ENCODE assay signal across 8 mouse cellular contexts in the genomic region with DNA sequence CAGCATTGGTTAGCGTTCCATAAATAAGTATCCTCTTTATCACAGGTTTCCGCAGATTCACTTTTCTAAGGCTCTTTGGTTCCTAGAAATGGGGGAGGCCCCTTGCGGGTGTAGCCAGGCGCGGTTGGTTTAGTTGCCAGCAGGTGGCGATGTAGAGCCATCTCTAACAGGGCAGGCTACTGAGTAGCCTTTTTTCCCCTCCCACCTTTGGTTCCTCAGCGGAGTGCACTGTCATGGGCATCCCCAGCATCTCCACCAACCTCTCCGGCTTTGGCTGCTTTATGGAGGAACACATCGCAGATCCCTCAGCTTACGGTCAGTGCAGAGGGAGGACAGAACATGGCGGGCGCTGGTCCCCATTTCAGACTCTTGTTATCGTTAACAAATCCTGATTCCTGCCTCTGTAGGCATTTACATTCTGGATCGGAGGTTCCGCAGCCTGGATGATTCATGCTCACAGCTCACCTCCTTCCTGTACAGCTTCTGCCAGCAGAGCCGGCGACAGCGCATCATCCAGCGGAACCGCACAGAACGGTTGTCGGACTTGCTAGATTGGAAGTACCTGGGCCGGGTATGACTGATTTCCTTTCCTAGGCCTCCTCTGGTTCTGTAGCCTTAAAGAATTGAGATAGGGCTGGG. TPM values are rescaled to one million over a fixed set of nuclear protein-coding genes. Genes with fewer than 3 reads are reported as not detected.
DNase-seq lines count a peak whose midpoint lies in the region; ATAC-seq and TF ChIP-seq lines count a peak whose summit lies in the region.

No protein-coding gene starts in this region.

- no peak overlapping the region for H3K4me2 ChIP-seq in kidney, embryonic 14.5 days (replicated peaks; ENCODE audit: low read depth, low read length)
- no peak overlapping the region for H3K4me2 ChIP-seq in limb, embryonic 14.5 days (replicated peaks; ENCODE audit: low read depth, low read length, severe bottlenecking)
- H3K4me2 ChIP-seq in midbrain, embryonic 16.5 days (ENCODE audit: low read length): no peak overlapping the region

- no peak overlapping the region for H3ac ChIP-seq in C2C12 (ENCODE audit: control insufficient read depth, insufficient read length, low read depth)

- WGBS in bone marrow, adult 2 months: 59% methylated on average over 23 of the region's 23 CpGs
- WGBS in heart, embryonic 10.5 days: 52% methylated on average over 23 of the region's 23 CpGs
- WGBS in kidney, embryonic 14.5 days: 52% methylated on average over 23 of the region's 23 CpGs
- 54% methylated on average over 23 of the region's 23 CpGs for WGBS in limb, embryonic 14.5 days
- 52% methylated on average over 23 of the region's 23 CpGs for whole genome bisulfite sequencing in midbrain, embryonic 16.5 days

- no peaks in the 10 kb centered on the region for H3K4me1 ChIP-seq in bone marrow, adult 2 months (ENCODE audit: control insufficient read depth, insufficient read depth, low read length)
- no peaks in the 10 kb centered on the region for H3K4me1 ChIP-seq in embryonic fibroblast, embryonic 13.5 days (ENCODE audit: control insufficient read depth, insufficient read depth, low read length)
- H3K4me1 ChIP-seq in heart, embryonic 10.5 days: peaks cover 14% of the 10 kb centered on the region; the same call in 1 of the 2 replicates
- 0 out of 2 replicates have a peak, but pooled peaks cover 3% of the 10 kb centered on the region for H3K4me1 ChIP-seq in kidney, embryonic 14.5 days (ENCODE audit: control insufficient read depth, insufficient read depth, low read length)
- 0 out of 2 replicates have a peak, but pooled peaks cover under 1% of the 10 kb centered on the region for H3K4me1 ChIP-seq in limb, embryonic 14.5 days (ENCODE audit: control insufficient read depth, insufficient read depth, low read length)
- no peaks in the 10 kb centered on the region for H3K4me1 ChIP-seq in midbrain, embryonic 16.5 days (ENCODE audit: control insufficient read depth, insufficient read depth, low read length)

- DNase-seq in heart, embryonic 10.5 days (ENCODE audit: low spot score): peak; percentile 92
- DNase-seq in limb, embryonic 14.5 days (ENCODE audit: low spot score): peak; percentile 78
- peak; percentile 85 to 95 for DNase-seq in spleen, postnatal 4 days (ENCODE audit: low spot score in 2 of 2)

- no peak overlapping the region for H3K9ac ChIP-seq in kidney, embryonic 14.5 days (ENCODE audit: low read depth, low read length)
- no peak overlapping the region for H3K9ac ChIP-seq in limb, embryonic 14.5 days (ENCODE audit: low read depth, low read length, severe bottlenecking)
- H3K9ac ChIP-seq in midbrain, embryonic 16.5 days (ENCODE audit: low read depth, low read length): no peak overlapping the region

- no peaks in the 10 kb centered on the region for H3K9me3 ChIP-seq in heart, embryonic 10.5 days
- H3K9me3 ChIP-seq in kidney, embryonic 14.5 days (ENCODE audit: control insufficient read depth, low read length): no peaks in the 10 kb centered on the region
- H3K9me3 ChIP-seq in limb, embryonic 14.5 days (ENCODE audit: control insufficient read depth, low read length): no peaks in the 10 kb centered on the region
- H3K9me3 ChIP-seq in midbrain, embryonic 16.5 days (replicated peaks; ENCODE audit: control insufficient read depth, low read length, poor library complexity, severe bottlenecking): no peaks in the 10 kb centered on the region

- H3K79me3 ChIP-seq in C2C12 (ENCODE audit: low read depth): no peaks in the 10 kb centered on the region

- H3K36me3 ChIP-seq in C2C12 (ENCODE audit: control insufficient read depth, insufficient read depth): peaks cover 18% of the 10 kb centered on the region
- peaks cover 79% of the 10 kb centered on the region for H3K36me3 ChIP-seq in heart, embryonic 10.5 days
- H3K36me3 ChIP-seq in kidney, embryonic 14.5 days (ENCODE audit: control insufficient read depth, insufficient read depth, low read length): peaks cover 54% of the 10 kb centered on the region
- peaks cover 60% of the 10 kb centered on the region for H3K36me3 ChIP-seq in limb, embryonic 14.5 days (ENCODE audit: control insufficient read depth, insufficient read depth, low read length)
- H3K36me3 ChIP-seq in midbrain, embryonic 16.5 days (ENCODE audit: control insufficient read depth, insufficient read depth, low read length): peaks cover 14% of the 10 kb centered on the region

- no peaks in the 10 kb centered on the region for H3K27me3 ChIP-seq in C2C12 (ENCODE audit: control insufficient read depth, insufficient read depth, insufficient read length)
- no peaks in the 10 kb centered on the region for H3K27me3 ChIP-seq in heart, embryonic 10.5 days (ENCODE audit: insufficient read depth, poor library complexity, severe bottlenecking)
- no peaks in the 10 kb centered on the region for H3K27me3 ChIP-seq in kidney, embryonic 14.5 days (ENCODE audit: control insufficient read depth, insufficient read depth, low read length)
- H3K27me3 ChIP-seq in limb, embryonic 14.5 days (ENCODE audit: control insufficient read depth, insufficient read depth, low read length): no peaks in the 10 kb centered on the region
- no peaks in the 10 kb centered on the region for H3K27me3 ChIP-seq in midbrain, embryonic 16.5 days (ENCODE audit: control insufficient read depth, insufficient read depth, low read depth, low read length)

- no peak overlapping the region for H3K27ac ChIP-seq in bone marrow, adult 2 months (ENCODE audit: control insufficient read depth, insufficient read depth, low read depth, low read length, poor library complexity)
- H3K27ac ChIP-seq in embryonic fibroblast, embryonic 13.5 days (ENCODE audit: insufficient read depth, low read length): no peak overlapping the region
- H3K27ac ChIP-seq in heart, embryonic 10.5 days: no peak overlapping the region
- no peak overlapping the region for H3K27ac ChIP-seq in kidney, embryonic 14.5 days (ENCODE audit: low read depth, low read length)
- H3K27ac ChIP-seq in limb, embryonic 14.5 days (replicated peaks; ENCODE audit: low read depth, low read length): no peak overlapping the region
- no peak overlapping the region for H3K27ac ChIP-seq in midbrain, embryonic 16.5 days (ENCODE audit: low read length)

- H3K4me3 ChIP-seq in C2C12 (ENCODE audit: insufficient read depth, poor library complexity, severe bottlenecking): no peak overlapping the region
- H3K4me3 ChIP-seq in bone marrow, adult 2 months (replicated peaks; ENCODE audit: control insufficient read depth, low read depth, low read length): no peak overlapping the region
- no peak overlapping the region for H3K4me3 ChIP-seq in embryonic fibroblast, embryonic 13.5 days (ENCODE audit: insufficient read depth, low read length)
- no peak overlapping the region for H3K4me3 ChIP-seq in heart, embryonic 10.5 days
- no peak overlapping the region for H3K4me3 ChIP-seq in kidney, embryonic 14.5 days (ENCODE audit: low read length)
- H3K4me3 ChIP-seq in limb, embryonic 14.5 days (replicated peaks; ENCODE audit: low read length): no peak overlapping the region
- H3K4me3 ChIP-seq in midbrain, embryonic 16.5 days (ENCODE audit: low read depth, low read length): no peak overlapping the region

- H3K79me2 ChIP-seq in C2C12 (ENCODE audit: control insufficient read depth, insufficient read depth): no peaks in the 10 kb centered on the region

- peak; percentile 65 for ATAC-seq in kidney, embryonic 14.5 days (ENCODE audit: low FRiP score, low TSS enrichment)
- peak; percentile 75 for ATAC-seq in limb, embryonic 14.5 days (ENCODE audit: low FRiP score, low read depth)
- ATAC-seq in midbrain, embryonic 16.5 days: peak; percentile 73; the same call in 1 of the 2 replicates

- peak; percentile 57 for TF ChIP-seq CTCF in C2C12 (IDR thresholded peaks at IDR 0.05; ENCODE audit: control insufficient read depth, insufficient read depth, insufficient read length)
- TF ChIP-seq CTCF in bone marrow, adult 2 months (IDR thresholded peaks at IDR 0.05; ENCODE audit: control insufficient read depth, insufficient read depth, low read length): peak; percentile 85
- TF ChIP-seq CTCF in embryonic fibroblast, embryonic 13.5 days (IDR thresholded peaks at IDR 0.05; ENCODE audit: borderline replicate concordance, insufficient read depth, low read length): peak; percentile 41

- TF ChIP-seq POLR2A in bone marrow, adult 2 months (IDR thresholded peaks at IDR 0.05; ENCODE audit: borderline replicate concordance, control insufficient read depth, low read depth, low read length): no peak
- TF ChIP-seq POLR2A in embryonic fibroblast, embryonic 13.5 days (IDR thresholded peaks at IDR 0.05; ENCODE audit: low read depth, low read length): no peak
- no peak for TF ChIP-seq POLR2A in limb, embryonic 14.5 days (IDR thresholded peaks at IDR 0.05; ENCODE audit: borderline replicate concordance, extremely low read depth, insufficient read depth, insufficient read length)

RNA-seq across cellular contexts. Expression of gene Ftl1, which starts 8.2 kb away (rescaled TPM):
- polyA plus RNA-seq in C2C12 (2012; fragmentation: generic; extraction: Trizol): 14,288 TPM
- 2,067 and 2,131 TPM in 2 replicates for polyA plus RNA-seq in bone marrow, adult 2 months (2011; ENCODE audit: insufficient read depth, insufficient read length, low replicate concordance, missing spikeins)
- 3,506 and 4,699 TPM in 2 replicates for polyA plus RNA-seq in embryonic fibroblast, embryonic 13.5 days (2011; ENCODE audit: insufficient read length, low read depth, missing spikeins)
- polyA plus RNA-seq in heart, embryonic 10.5 days (2016; fragmentation: Nextera tagmentation; extraction: Ambion mirVana): 4,578 and 4,939 TPM in 2 replicates
- polyA plus RNA-seq in kidney, embryonic 14.5 days (2014; fragmentation: Nextera tagmentation; extraction: Ambion mirVana): 3,941 and 4,356 TPM in 2 replicates
- polyA plus RNA-seq in limb, embryonic 14.5 days (2012; rRNA removed): 1,503 and 2,450 TPM in 2 replicates
- 4,726 and 4,986 TPM in 2 replicates for polyA plus RNA-seq in limb, embryonic 14.5 days (2014; fragmentation: Nextera tagmentation; extraction: Ambion mirVana)
- polyA plus RNA-seq in midbrain, embryonic 16.5 days (2015; fragmentation: Nextera tagmentation; extraction: Ambion mirVana): 5,323 and 5,449 TPM in 2 replicates

RNA-seq across cellular contexts. Expression of gene Ruvbl2, which starts 13.6 kb away (rescaled TPM):
- polyA plus RNA-seq in C2C12 (2012; fragmentation: generic; extraction: Trizol): 179 TPM
- 61.4 and 66.3 TPM in 2 replicates for polyA plus RNA-seq in bone marrow, adult 2 months (2011; ENCODE audit: insufficient read depth, insufficient read length, low replicate concordance, missing spikeins)
- polyA plus RNA-seq in embryonic fibroblast, embryonic 13.5 days (2011; ENCODE audit: insufficient read length, low read depth, missing spikeins): 67.9 and 74.6 TPM in 2 replicates
- 121 and 175 TPM in 2 replicates for polyA plus RNA-seq in heart, embryonic 10.5 days (2016; fragmentation: Nextera tagmentation; extraction: Ambion mirVana)
- 158 and 228 TPM in 2 replicates for polyA plus RNA-seq in kidney, embryonic 14.5 days (2014; fragmentation: Nextera tagmentation; extraction: Ambion mirVana)
- polyA plus RNA-seq in limb, embryonic 14.5 days (2012; rRNA removed): 120 TPM in 2 replicates
- 119 and 126 TPM in 2 replicates for polyA plus RNA-seq in limb, embryonic 14.5 days (2014; fragmentation: Nextera tagmentation; extraction: Ambion mirVana)
- 103 and 110 TPM in 2 replicates for polyA plus RNA-seq in midbrain, embryonic 16.5 days (2015; fragmentation: Nextera tagmentation; extraction: Ambion mirVana)

RNA-seq across cellular contexts. Expression of gene Bax, which starts 15.2 kb away (rescaled TPM):
- 642 TPM for polyA plus RNA-seq in C2C12 (2012; fragmentation: generic; extraction: Trizol)
- 71.8 and 143 TPM in 2 replicates for polyA plus RNA-seq in bone marrow, adult 2 months (2011; ENCODE audit: insufficient read depth, insufficient read length, low replicate concordance, missing spikeins)
- polyA plus RNA-seq in embryonic fibroblast, embryonic 13.5 days (2011; ENCODE audit: insufficient read length, low read depth, missing spikeins): 218 and 278 TPM in 2 replicates
- 187 and 244 TPM in 2 replicates for polyA plus RNA-seq in heart, embryonic 10.5 days (2016; fragmentation: Nextera tagmentation; extraction: Ambion mirVana)
- polyA plus RNA-seq in kidney, embryonic 14.5 days (2014; fragmentation: Nextera tagmentation; extraction: Ambion mirVana): 97.3 and 110 TPM in 2 replicates
- 127 and 164 TPM in 2 replicates for polyA plus RNA-seq in limb, embryonic 14.5 days (2012; rRNA removed)
- polyA plus RNA-seq in limb, embryonic 14.5 days (2014; fragmentation: Nextera tagmentation; extraction: Ambion mirVana): 133 and 140 TPM in 2 replicates
- 232 and 243 TPM in 2 replicates for polyA plus RNA-seq in midbrain, embryonic 16.5 days (2015; fragmentation: Nextera tagmentation; extraction: Ambion mirVana)

RNA-seq across cellular contexts. Expression of gene Gys1, which starts 16.8 kb away (rescaled TPM):
- polyA plus RNA-seq in C2C12 (2012; fragmentation: generic; extraction: Trizol): 25.2 TPM
- polyA plus RNA-seq in bone marrow, adult 2 months (2011; ENCODE audit: insufficient read depth, insufficient read length, low replicate concordance, missing spikeins): 11.3 and 17.4 TPM in 2 replicates
- 47.6 and 58.2 TPM in 2 replicates for polyA plus RNA-seq in embryonic fibroblast, embryonic 13.5 days (2011; ENCODE audit: insufficient read length, low read depth, missing spikeins)
- 79.9 and 124 TPM in 2 replicates for polyA plus RNA-seq in heart, embryonic 10.5 days (2016; fragmentation: Nextera tagmentation; extraction: Ambion mirVana)
- polyA plus RNA-seq in kidney, embryonic 14.5 days (2014; fragmentation: Nextera tagmentation; extraction: Ambion mirVana): 21.4 and 35.0 TPM in 2 replicates
- polyA plus RNA-seq in limb, embryonic 14.5 days (2012; rRNA removed): 44.1 and 59.1 TPM in 2 replicates
- polyA plus RNA-seq in limb, embryonic 14.5 days (2014; fragmentation: Nextera tagmentation; extraction: Ambion mirVana): 35.8 and 37.3 TPM in 2 replicates
- 20.9 and 21.8 TPM in 2 replicates for polyA plus RNA-seq in midbrain, embryonic 16.5 days (2015; fragmentation: Nextera tagmentation; extraction: Ambion mirVana)

RNA-seq across cellular contexts. Expression of gene Tulp2, which starts 30.2 kb away (rescaled TPM):
- polyA plus RNA-seq in C2C12 (2012; fragmentation: generic; extraction: Trizol): not detected
- 1.3 TPM in 1 of 2 replicates, not detected in the other for polyA plus RNA-seq in bone marrow, adult 2 months (2011; ENCODE audit: insufficient read depth, insufficient read length, low replicate concordance, missing spikeins)
- polyA plus RNA-seq in embryonic fibroblast, embryonic 13.5 days (2011; ENCODE audit: insufficient read length, low read depth, missing spikeins): not detected in 2 replicates
- 2.6 and 2.9 TPM in 2 replicates for polyA plus RNA-seq in heart, embryonic 10.5 days (2016; fragmentation: Nextera tagmentation; extraction: Ambion mirVana)
- 0.64 and 0.84 TPM in 2 replicates for polyA plus RNA-seq in kidney, embryonic 14.5 days (2014; fragmentation: Nextera tagmentation; extraction: Ambion mirVana)
- polyA plus RNA-seq in limb, embryonic 14.5 days (2012; rRNA removed): 0.82 and 1.3 TPM in 2 replicates
- 1.2 and 2.0 TPM in 2 replicates for polyA plus RNA-seq in limb, embryonic 14.5 days (2014; fragmentation: Nextera tagmentation; extraction: Ambion mirVana)
- polyA plus RNA-seq in midbrain, embryonic 16.5 days (2015; fragmentation: Nextera tagmentation; extraction: Ambion mirVana): 0.15 and 0.16 TPM in 2 replicates
